Mouse (Mus musculus) bone marrow, adult 2 months (tissue): Measurements from ENCODE around the gene Ppp6r3.
A peak's percentile ranks its signal among the peaks of the same experiment; 100 is the strongest.

Experiments used
- CTCF ChIP-seq: fragments of 200-500 bp; IDR thresholded peaks from 2 replicates; pipeline ENCODE4 v1.5.1; 2011; ENCODE audit warnings: low read length, control low read depth; ENCODE audit not compliant: control insufficient read depth, insufficient read depth
- POLR2A ChIP-seq: fragments of 200-500 bp; IDR thresholded peaks from 2 replicates; pipeline ENCODE4 v1.6.1; 2011; ENCODE audit warnings: low read depth, mild to moderate bottlenecking, control low read depth, low read length, borderline replicate concordance; ENCODE audit not compliant: control insufficient read depth

DNA sequence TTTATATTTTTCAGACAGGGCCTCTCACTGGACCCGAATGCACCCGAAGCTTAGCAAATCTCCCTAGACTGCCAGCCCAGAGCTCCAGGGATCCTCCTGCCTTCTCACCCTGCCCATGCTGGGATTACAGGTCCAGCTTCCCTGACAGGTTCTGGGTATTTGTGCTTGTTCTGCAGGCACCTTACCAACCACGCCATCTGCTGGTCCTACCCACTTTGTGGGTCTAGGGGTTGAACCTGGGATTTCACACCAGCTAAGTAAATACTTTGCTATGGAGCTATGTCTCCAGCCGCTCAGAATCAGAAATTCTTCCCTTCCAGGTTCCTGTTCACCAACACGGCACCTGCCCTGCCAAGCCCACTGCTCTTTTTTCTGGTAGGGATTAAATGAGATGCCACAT, 137.6 kb downstream of the Ppp6r3 start:
- peak; percentile 44 for TF ChIP-seq CTCF
- no peak for TF ChIP-seq POLR2A
